Mouse (Mus musculus) megakaryocyte progenitor cell, adult 5-6 weeks (primary cell): Measurements from ENCODE around the gene Oas3. TPM values are rescaled to one million over a fixed set of nuclear protein-coding genes. Genes with fewer than 3 reads are reported as not detected.
"Not testable (repeated sequence)": the region's sequence is repeated elsewhere in the genome, so short reads cannot be mapped to it uniquely, and the experiment has no call there.

Source experiments
- ATAC-seq: replicated peaks from 2 replicates; pipeline ENCODE4 v1.8.0; 2016; ENCODE audit warnings: mild to moderate bottlenecking, moderate TSS enrichment, inconsistent platforms; ENCODE audit not compliant: poor library complexity
- total RNA-seq, 2 experiments: library from RNA; stranded (forward) in 1 of 2; stranded (reverse) in 1 of 2; fragments of 157-497, 149-512 nt in 1 of 2; fragments of 200-1000 nt in 1 of 2; gene quantifications; 2 replicates each; pipeline versions ENCODE4 v1.2.3 to v1.2.4; 2015 to 2017

The Oas3 gene
- total RNA-seq (2015) (1.1 and 1.5 TPM in 2 replicates), total RNA-seq (2017) (1.1 and 1.3 TPM in 2 replicates)

DNA sequence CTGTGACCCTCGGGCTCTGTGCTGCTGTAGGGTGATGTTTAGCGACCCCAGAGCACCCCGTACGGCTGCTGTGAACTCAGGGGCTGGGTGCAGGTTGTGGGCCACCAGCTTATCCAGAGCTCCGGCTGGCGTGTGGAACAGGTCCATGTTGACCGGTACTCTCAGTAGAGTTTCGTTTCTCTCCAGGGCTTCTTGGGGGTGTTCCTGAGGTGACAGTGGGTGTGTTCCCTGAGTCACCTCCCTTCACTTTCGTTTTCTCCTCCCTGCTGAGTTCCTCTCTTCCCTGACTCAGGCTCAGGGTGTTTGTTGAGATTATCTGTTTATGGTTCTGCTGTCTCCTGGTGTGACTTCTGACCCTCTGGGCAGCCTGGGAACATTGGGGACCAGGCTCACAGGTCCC lies at the start of gene Oas3:
Gene Oas3 (minus strand): TSS at position 184 of the 400 bp plus-strand sequence.
- peak; percentile 58 for ATAC-seq

- no peak for ATAC-seq
Observed at GRCm38 (mm10) chr5:120818999-120819398, 41.5 kb upstream of the Oas3 start.

GRCm38 (mm10) chr5:120815949-120816348 lies 38.5 kb upstream of the Oas3 start:
- ATAC-seq = peak; percentile 64

GRCm38 (mm10) chr5:120813023-120813422 lies 35.6 kb upstream of the Oas3 start:
- no peak for ATAC-seq

DNA sequence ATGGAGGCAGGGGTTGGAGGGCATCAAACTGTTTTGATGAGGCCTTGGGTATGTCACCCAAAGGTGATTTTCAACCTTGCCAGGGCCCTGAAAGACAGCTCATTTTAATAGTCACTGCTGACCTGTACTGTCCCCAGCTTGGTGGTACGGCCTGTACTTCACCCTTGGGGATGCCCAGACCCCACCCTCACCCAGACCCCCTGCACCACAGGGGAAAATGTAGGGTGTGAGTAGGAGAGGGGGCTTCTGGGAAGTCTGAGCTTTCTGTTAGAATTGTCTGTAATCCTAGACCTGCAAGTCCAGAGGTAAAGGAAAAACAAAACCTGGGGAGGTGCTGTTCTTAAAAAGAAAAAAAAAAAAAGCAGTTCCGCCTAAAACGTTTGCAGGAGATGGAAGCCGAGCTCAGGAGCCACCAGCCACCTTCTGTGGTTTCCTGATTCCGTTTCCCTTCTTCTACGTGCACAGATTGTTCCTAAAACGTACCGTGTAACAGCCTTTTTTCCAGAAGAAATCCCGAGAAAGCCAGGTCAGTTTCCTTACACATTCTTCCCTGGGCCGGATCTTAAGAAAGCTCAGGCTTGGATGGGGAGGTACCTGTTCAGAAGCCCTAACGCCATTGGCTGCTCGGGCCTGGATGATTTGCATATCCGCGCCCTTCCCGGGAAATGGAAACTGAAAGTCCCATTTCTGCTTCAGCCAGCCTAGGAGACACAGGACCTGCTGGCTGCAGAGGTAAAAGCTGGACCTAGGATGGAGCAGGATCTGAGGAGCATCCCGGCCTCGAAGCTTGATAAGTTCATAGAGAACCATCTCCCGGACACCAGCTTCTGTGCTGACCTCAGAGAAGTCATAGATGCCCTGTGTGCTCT lies 34.7 kb upstream of the Oas3 start, which contains the start of gene Oas1c:
Gene Oas1c (minus strand): TSS at position 564 of the 869 bp plus-strand sequence.
- ATAC-seq = peak; percentile 91

DNA sequence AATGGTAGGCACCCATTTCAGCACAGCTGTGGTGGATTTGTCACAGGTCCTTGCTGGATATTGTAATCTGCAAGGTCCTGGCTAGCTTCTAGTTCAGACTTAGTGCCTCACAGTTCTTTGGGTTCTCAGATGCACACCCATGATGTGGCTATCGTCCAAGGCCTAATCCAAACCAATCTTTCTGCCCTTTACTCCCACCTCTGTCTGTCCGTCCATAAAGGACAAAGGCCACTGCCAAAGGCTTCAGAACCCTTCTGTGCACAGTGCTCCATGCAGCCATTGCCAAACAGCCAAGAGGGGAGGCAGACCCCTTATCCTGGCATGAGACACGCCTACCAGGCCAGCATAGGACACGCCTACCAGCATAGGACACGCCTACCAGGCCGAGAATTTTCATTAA lies 31.7 kb upstream of the Oas3 start:
- ATAC-seq = no peak

DNA sequence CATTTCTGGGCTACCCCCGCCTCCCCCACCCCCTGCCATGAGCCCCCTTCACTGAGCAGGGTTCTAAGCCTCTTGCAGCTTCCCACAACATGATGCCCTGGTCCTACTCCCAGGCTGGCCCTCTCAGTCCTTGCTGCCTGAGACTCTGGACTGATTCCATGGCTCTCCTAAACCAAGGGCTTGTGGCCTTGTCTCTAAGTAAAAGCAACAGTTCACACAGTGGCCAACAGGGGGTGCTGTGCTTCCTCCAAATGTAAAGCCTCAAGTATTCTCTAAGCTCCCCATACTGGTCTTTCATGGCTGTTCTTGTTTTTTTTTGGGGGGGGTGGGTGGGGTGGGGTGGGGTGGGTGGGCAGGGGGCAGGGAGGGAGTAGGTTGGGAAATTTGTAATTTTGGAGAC lies 29.0 kb upstream of the Oas3 start:
- ATAC-seq = peak; percentile 61

DNA sequence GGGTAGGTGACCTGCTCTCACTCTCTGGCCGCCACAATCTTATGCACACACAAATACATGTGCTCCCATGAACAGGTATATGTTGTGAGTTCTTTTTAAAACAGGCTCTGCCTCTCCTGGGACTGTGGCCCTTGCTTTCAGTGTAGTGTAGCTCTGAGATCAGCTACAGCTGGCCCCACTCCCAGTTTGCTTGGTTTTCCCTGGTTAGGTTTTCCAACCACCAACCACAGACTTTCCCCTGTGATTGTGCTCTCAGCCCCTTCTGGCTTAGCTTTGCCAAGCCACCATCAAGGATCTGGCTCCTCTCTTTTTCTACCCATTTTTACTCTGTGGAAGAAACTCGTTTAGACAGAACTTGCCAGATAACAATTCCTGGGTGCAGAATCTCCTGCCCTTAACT lies 26.1 kb upstream of the Oas3 start:
- ATAC-seq = no peak

GRCm38 (mm10) chr5:120798943-120799342 lies 21.5 kb upstream of the Oas3 start:
- ATAC-seq = peak; percentile 52

- peak; percentile 55 for ATAC-seq
Observed at GRCm38 (mm10) chr5:120798147-120798546, 20.7 kb upstream of the Oas3 start.

- not testable (repeated sequence) for ATAC-seq
Observed at GRCm38 (mm10) chr5:120795480-120796034, 18.1 kb upstream of the Oas3 start, which contains the start of gene Oas1e. Gene Oas1e (minus strand): TSS chr5:120795530.

DNA sequence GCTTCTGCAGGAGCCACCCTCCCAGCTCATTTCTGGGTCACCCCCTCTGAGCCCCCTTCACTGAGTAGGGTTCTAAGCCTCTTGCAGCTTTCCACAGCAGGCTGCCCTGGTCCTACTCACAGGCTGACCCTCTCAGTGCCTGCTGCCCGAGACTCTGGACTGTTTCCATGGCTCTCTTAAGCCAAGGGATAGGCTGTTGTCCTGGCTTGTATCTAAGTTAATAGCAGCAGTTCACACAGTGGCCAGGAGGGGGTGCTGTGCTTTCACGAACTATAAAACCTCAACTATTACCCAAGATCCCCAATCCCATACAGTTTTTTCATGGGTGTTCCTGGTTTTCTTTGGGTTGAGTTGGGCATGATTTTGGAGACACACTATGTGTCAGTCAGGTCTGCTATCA lies 15.6 kb upstream of the Oas3 start:
- peak; percentile 78 for ATAC-seq

- peak; percentile 70 for ATAC-seq
Observed at GRCm38 (mm10) chr5:120787042-120787441, 9.6 kb upstream of the Oas3 start.

- ATAC-seq = no peak
Observed at GRCm38 (mm10) chr5:120782446-120782845, 5.0 kb upstream of the Oas3 start.

DNA sequence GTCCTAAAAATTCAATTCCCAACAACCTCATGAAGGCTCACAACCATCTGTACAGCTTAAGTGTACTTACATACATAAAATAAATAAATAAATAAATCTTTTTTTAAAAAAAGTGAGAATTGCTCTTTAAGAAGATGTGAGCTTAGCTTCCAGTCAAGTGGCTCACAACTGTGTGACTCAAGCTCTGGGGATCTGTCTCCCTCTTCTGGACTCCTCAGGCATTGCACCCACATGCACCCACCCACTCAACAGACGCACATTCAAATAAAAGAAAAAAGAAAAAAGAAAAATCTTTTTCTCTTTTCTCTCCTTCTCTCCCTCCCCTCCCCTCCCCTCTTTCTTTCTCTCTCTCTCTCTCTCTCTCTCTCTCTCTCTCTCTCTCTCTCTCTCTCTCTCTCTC lies 4.2 kb upstream of the Oas3 start:
- 0 out of 2 replicates have a peak, but pooled peaks have one; percentile 31 for ATAC-seq

DNA sequence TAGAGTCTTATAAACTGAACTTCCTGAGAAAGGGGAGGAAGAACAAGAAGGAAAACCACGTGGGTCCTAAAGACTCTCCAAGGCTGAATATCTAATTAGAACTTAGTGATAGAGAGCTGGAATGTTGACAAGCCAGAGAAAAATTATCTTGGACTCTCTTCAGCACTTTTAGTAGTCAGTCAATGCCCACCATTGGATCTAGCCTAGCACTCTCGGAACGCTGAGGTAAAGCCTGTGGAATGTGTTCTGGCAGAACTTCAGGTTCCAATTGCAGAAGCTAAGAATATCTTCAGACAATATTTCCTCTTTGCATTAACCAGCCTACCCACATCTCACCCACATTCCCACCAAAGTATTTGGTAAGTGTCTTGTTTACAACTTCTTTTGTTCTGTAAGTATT lies 2.5 kb upstream of the Oas3 start:
- no peak for ATAC-seq

GRCm38 (mm10) chr5:120778941-120779340 lies 1.5 kb upstream of the Oas3 start:
- ATAC-seq = no peak

- no peak for ATAC-seq
Observed at GRCm38 (mm10) chr5:120776801-120777200, 660 bp downstream of the Oas3 start.

GRCm38 (mm10) chr5:120775287-120775985 lies 2.0 kb downstream of the Oas3 start:
- ATAC-seq = peak; percentile 64

DNA sequence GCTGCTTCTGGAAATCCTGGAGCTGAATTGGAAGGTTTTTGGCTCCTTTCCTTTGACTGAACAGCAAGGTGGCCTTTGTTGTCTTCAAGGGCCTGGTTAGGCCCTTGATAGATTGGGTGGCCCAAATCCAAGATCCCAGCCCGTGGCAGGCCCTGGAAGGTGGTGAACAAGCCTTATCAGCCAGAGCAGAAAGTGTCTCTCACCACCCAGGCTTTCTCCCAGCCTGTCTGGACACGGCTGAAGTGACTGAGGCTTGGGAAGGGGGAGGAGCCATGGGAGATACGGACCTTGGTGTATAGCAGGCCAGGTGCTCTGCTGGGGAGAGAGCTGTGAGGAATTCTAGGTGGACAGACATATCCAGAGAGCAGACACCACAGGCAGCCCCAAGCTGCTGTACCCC lies 8.1 kb downstream of the Oas3 start:
- peak; percentile 97 for ATAC-seq

- ATAC-seq = no peak
Observed at GRCm38 (mm10) chr5:120765010-120765409, 12.5 kb downstream of the Oas3 start.
